In the genomic region with DNA sequence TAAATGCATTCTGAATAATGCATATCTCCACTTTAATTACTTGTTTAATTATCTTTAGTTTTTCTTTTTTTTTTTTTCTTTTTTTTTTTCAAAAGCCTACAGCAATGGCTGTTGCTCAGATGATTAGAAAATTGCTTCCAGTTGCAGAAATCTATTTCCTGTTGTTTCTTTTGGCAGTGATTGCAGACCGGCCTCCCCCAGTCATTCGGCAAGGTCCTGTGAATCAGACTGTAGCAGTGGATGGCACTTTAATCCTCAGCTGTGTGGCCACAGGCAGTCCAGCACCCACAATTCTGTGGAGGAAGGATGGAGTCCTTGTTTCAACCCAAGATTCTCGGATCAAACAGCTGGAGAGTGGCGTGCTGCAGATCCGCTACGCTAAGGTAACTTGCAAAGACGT, we compare ENCODE assay signal across 25 mouse cellular contexts.
A peak's percentile ranks its signal among the peaks of the same experiment; 100 is the strongest.
DNase-seq lines count a peak whose midpoint lies in the region; ATAC-seq and TF ChIP-seq lines count a peak whose summit lies in the region.
"Had no signal": no experiment of that assay in that cellular context is flagged by ENCODE, and none has a peak within 500 bp of the region (broad histone marks: within the 10 kb centered on the region; RNA-seq: fewer than 3 reads in every experiment).

No protein-coding gene starts in this region.

- 0 out of 2 replicates have a peak, but pooled peaks cover 7% of the 10 kb centered on the region for H3K36me3 ChIP-seq in forebrain, embryonic 12.5 days (replicated peaks)
- H3K36me3 ChIP-seq in forebrain, embryonic 13.5 days (ENCODE audit: poor library complexity, severe bottlenecking) = no peaks in the 10 kb centered on the region
- peaks cover 10% of the 10 kb centered on the region; the same call in 1 of the 2 replicates for H3K36me3 ChIP-seq in midbrain, embryonic 12.5 days
- no peaks in the 10 kb centered on the region for H3K36me3 ChIP-seq in midbrain, postnatal 0 days (ENCODE audit: insufficient read depth, low read length)
- peaks cover 20% of the 10 kb centered on the region for H3K36me3 ChIP-seq in embryonic facial prominence, embryonic 14.5 days (ENCODE audit: control insufficient read depth, insufficient read depth, low read length)
- H3K36me3 ChIP-seq: heart, embryonic 15.5 days had no signal

- H3K9ac ChIP-seq in forebrain, embryonic 12.5 days = no peak overlapping the region
- H3K9ac ChIP-seq in forebrain, embryonic 13.5 days = no peak overlapping the region
- no peak overlapping the region for H3K9ac ChIP-seq in midbrain, embryonic 12.5 days (replicated peaks)
- H3K9ac ChIP-seq in midbrain, postnatal 0 days (replicated peaks; ENCODE audit: low read length, poor library complexity, severe bottlenecking) = no peak overlapping the region
- no peak overlapping the region for H3K9ac ChIP-seq in embryonic facial prominence, embryonic 14.5 days (ENCODE audit: low read depth, low read length)
- H3K9ac ChIP-seq: forebrain, postnatal 0 days; heart, embryonic 15.5 days; limb, embryonic 13.5 days; liver, embryonic 13.5 days had no signal

- no peaks in the 10 kb centered on the region for H3K27me3 ChIP-seq in forebrain, embryonic 12.5 days
- H3K27me3 ChIP-seq in forebrain, embryonic 13.5 days = no peaks in the 10 kb centered on the region
- H3K27me3 ChIP-seq in midbrain, embryonic 12.5 days = no peaks in the 10 kb centered on the region
- no peaks in the 10 kb centered on the region for H3K27me3 ChIP-seq in midbrain, postnatal 0 days (ENCODE audit: insufficient read depth, low read length)
- no peaks in the 10 kb centered on the region for H3K27me3 ChIP-seq in embryonic facial prominence, embryonic 14.5 days (replicated peaks; ENCODE audit: control insufficient read depth, insufficient read depth, low read length)
- H3K27me3 ChIP-seq: heart, embryonic 15.5 days; limb, embryonic 13.5 days; liver, embryonic 13.5 days had no signal

- H3K9me3 ChIP-seq in forebrain, embryonic 12.5 days = no peaks in the 10 kb centered on the region
- no peaks in the 10 kb centered on the region for H3K9me3 ChIP-seq in forebrain, embryonic 13.5 days (replicated peaks)
- H3K9me3 ChIP-seq in midbrain, embryonic 12.5 days = no peaks in the 10 kb centered on the region
- H3K9me3 ChIP-seq in midbrain, postnatal 0 days (ENCODE audit: low read length) = no peaks in the 10 kb centered on the region
- H3K9me3 ChIP-seq in embryonic facial prominence, embryonic 14.5 days (ENCODE audit: control insufficient read depth, low read length) = no peaks in the 10 kb centered on the region
- H3K9me3 ChIP-seq: heart, embryonic 15.5 days; limb, embryonic 13.5 days; liver, embryonic 13.5 days had no signal

- 0 out of 2 replicates have a peak overlapping the region, but pooled peaks have one; percentile 50 for H3K27ac ChIP-seq in forebrain, embryonic 12.5 days
- no peak overlapping the region for H3K27ac ChIP-seq in forebrain, embryonic 13.5 days
- H3K27ac ChIP-seq in midbrain, embryonic 12.5 days (replicated peaks) = 0 out of 2 replicates have a peak overlapping the region, but pooled peaks have one; percentile 31
- no peak overlapping the region for H3K27ac ChIP-seq in midbrain, postnatal 0 days (ENCODE audit: low read depth, low read length)
- no peak overlapping the region; the same call in 1 of the 2 replicates for H3K27ac ChIP-seq in embryonic facial prominence, embryonic 14.5 days (replicated peaks; ENCODE audit: low read depth, low read length)
- H3K27ac ChIP-seq: heart, embryonic 15.5 days; hindbrain, postnatal 0 days; limb, embryonic 13.5 days; liver, embryonic 13.5 days; stomach, postnatal 0 days had no signal

- no peaks in the 10 kb centered on the region for H3K4me1 ChIP-seq in forebrain, embryonic 12.5 days
- H3K4me1 ChIP-seq in forebrain, embryonic 13.5 days = no peaks in the 10 kb centered on the region
- no peaks in the 10 kb centered on the region for H3K4me1 ChIP-seq in midbrain, embryonic 12.5 days
- no peaks in the 10 kb centered on the region for H3K4me1 ChIP-seq in midbrain, postnatal 0 days (ENCODE audit: insufficient read depth, low read length)
- H3K4me1 ChIP-seq in embryonic facial prominence, embryonic 14.5 days (ENCODE audit: control insufficient read depth, insufficient read depth, low read length) = no peaks in the 10 kb centered on the region
- H3K4me1 ChIP-seq: heart, embryonic 15.5 days; limb, embryonic 13.5 days; liver, embryonic 13.5 days had no signal

- TF ChIP-seq CTCF in midbrain, postnatal 0 days (IDR thresholded peaks at IDR 0.05) = no peak

- no peak overlapping the region for H3K4me3 ChIP-seq in forebrain, embryonic 12.5 days (replicated peaks)
- H3K4me3 ChIP-seq in forebrain, embryonic 13.5 days = no peak overlapping the region
- no peak overlapping the region for H3K4me3 ChIP-seq in midbrain, embryonic 12.5 days
- H3K4me3 ChIP-seq in midbrain, postnatal 0 days (ENCODE audit: low read depth, low read length) = no peak overlapping the region
- H3K4me3 ChIP-seq in embryonic facial prominence, embryonic 14.5 days (ENCODE audit: low read depth, low read length) = no peak overlapping the region
- H3K4me3 ChIP-seq: heart, embryonic 15.5 days; limb, embryonic 13.5 days; liver, embryonic 13.5 days had no signal

- ATAC-seq in forebrain, embryonic 12.5 days (ENCODE audit: low FRiP score) = no peak
- ATAC-seq in forebrain, embryonic 13.5 days = no peak
- no peak for ATAC-seq in midbrain, embryonic 12.5 days (ENCODE audit: low FRiP score, low read depth)
- ATAC-seq in midbrain, postnatal 0 days (ENCODE audit: low FRiP score) = no peak
- ATAC-seq in embryonic facial prominence, embryonic 14.5 days (ENCODE audit: low read depth) = no peak
- ATAC-seq: CD4-positive, CD25-positive, alpha-beta regulatory T cell, adult 4 months; forebrain, postnatal 0 days; hindbrain, postnatal 0 days; intestine, embryonic 16.5 days had no signal

- 86% methylated on average over 7 of the region's 7 CpGs for WGBS in forebrain, embryonic 12.5 days
- 84% methylated on average over 7 of the region's 7 CpGs for WGBS in forebrain, embryonic 13.5 days
- WGBS in midbrain, embryonic 12.5 days = 88% methylated on average over 7 of the region's 7 CpGs
- 66% methylated on average over 7 of the region's 7 CpGs for WGBS in midbrain, postnatal 0 days
- WGBS in embryonic facial prominence, embryonic 14.5 days = 53% methylated on average over 7 of the region's 7 CpGs

- no peak overlapping the region for H3K4me2 ChIP-seq in forebrain, embryonic 12.5 days
- no peak overlapping the region for H3K4me2 ChIP-seq in forebrain, embryonic 13.5 days
- no peak overlapping the region for H3K4me2 ChIP-seq in midbrain, embryonic 12.5 days (replicated peaks)
- no peak overlapping the region; the same call in 1 of the 2 replicates for H3K4me2 ChIP-seq in midbrain, postnatal 0 days (ENCODE audit: low read depth, low read length, poor library complexity, severe bottlenecking)
- peak overlapping the region; percentile 6; the same call in 1 of the 2 replicates for H3K4me2 ChIP-seq in embryonic facial prominence, embryonic 14.5 days (ENCODE audit: low read depth, low read length)
- H3K4me2 ChIP-seq: heart, embryonic 15.5 days; limb, embryonic 13.5 days; liver, embryonic 13.5 days had no signal

- no peak for DNase-seq in midbrain, postnatal 0 days (ENCODE audit: low spot score)
- peak; percentile 10 to 33 for DNase-seq in adrenal gland, postnatal 36 days
- no peak for DNase-seq in embryonic facial prominence, embryonic 14.5 days (ENCODE audit: low spot score)
- DNase-seq in gastrocnemius, adult 8-10 months (ENCODE audit: low spot score in 2 of 2) = no peak
- DNase-seq in urinary bladder, adult 18-20 months (ENCODE audit: low spot score in 2 of 2) = no peak
- DNase-seq: cerebellum, adult 11-12 months; cerebellum, postnatal 25 days; forebrain, postnatal 0 days; heart, postnatal 36 days; kidney, postnatal 36 days; liver, embryonic 13.5 days; lung, adult 2 months; lung, postnatal 14 days; right cerebral cortex, postnatal 14 days; thymus, adult 2 months; thymus, postnatal 4 days had no signal

Comparison
In these comparisons a context has a peak if more than half of its experiments do, and no peak if none do; other contexts are left out.
1. H3K27ac ChIP-seq: peak in forebrain, embryonic 12.5 days (single experiment) and midbrain, embryonic 12.5 days (single experiment); none in forebrain, embryonic 13.5 days (single experiment), midbrain, postnatal 0 days (single experiment) and embryonic facial prominence, embryonic 14.5 days (single experiment).
2. DNase-seq: peak in adrenal gland, postnatal 36 days (2 of 2); none in midbrain, postnatal 0 days (single experiment), embryonic facial prominence, embryonic 14.5 days (single experiment), gastrocnemius, adult 8-10 months (0 of 2) and urinary bladder, adult 18-20 months (0 of 2).